Mouse (Mus musculus): ENCODE results near the gene Trmt112.
A peak's percentile ranks its signal among the peaks of the same experiment; 100 is the strongest.
"Not testable (repeated sequence)": the region's sequence is repeated elsewhere in the genome, so short reads cannot be mapped to it uniquely, and the experiment has no call there.

Trmt112 gene

GRCm38 (mm10) chr19:6909507-6910289 is at the start of gene Trmt112, which contains the start of gene Prdx5:
Trmt112 (plus strand) TSS chr19:6909698.
Prdx5 (minus strand) TSS chr19:6910106.
- DNase-seq (ENCODE audit: low spot score) = peak; percentile 88

- no peak for DNase-seq (ENCODE audit: low spot score)
Observed at GRCm38 (mm10) chr19:6859971-6860370, 49.5 kb upstream of the Trmt112 start.

GRCm38 (mm10) chr19:6860706-6861105 is 48.8 kb upstream of the Trmt112 start:
- no peak for DNase-seq (ENCODE audit: low spot score)

GRCm38 (mm10) chr19:6861451-6861850 is 48.0 kb upstream of the Trmt112 start:
- DNase-seq (ENCODE audit: low spot score) = no peak

- DNase-seq (ENCODE audit: low spot score) = no peak
Observed at GRCm38 (mm10) chr19:6869355-6869754, 40.1 kb upstream of the Trmt112 start.

GRCm38 (mm10) chr19:6871574-6872271 is 37.8 kb upstream of the Trmt112 start:
- no peak for DNase-seq (ENCODE audit: low spot score)

- no peak for DNase-seq (ENCODE audit: low spot score)
Observed at GRCm38 (mm10) chr19:6872701-6873100, 36.8 kb upstream of the Trmt112 start.

GRCm38 (mm10) chr19:6874257-6874656 is 35.2 kb upstream of the Trmt112 start:
- no peak for DNase-seq (ENCODE audit: low spot score)

- DNase-seq (ENCODE audit: low spot score) = no peak
Observed at GRCm38 (mm10) chr19:6875834-6876233, 33.7 kb upstream of the Trmt112 start.

- no peak for DNase-seq (ENCODE audit: low spot score)
Observed at GRCm38 (mm10) chr19:6876799-6877198, 32.7 kb upstream of the Trmt112 start.

- no peak for DNase-seq (ENCODE audit: low spot score)
Observed at GRCm38 (mm10) chr19:6877965-6878364, 31.5 kb upstream of the Trmt112 start.

- no peak for DNase-seq (ENCODE audit: low spot score)
Observed at GRCm38 (mm10) chr19:6892512-6892911, 17.0 kb upstream of the Trmt112 start.

- DNase-seq (ENCODE audit: low spot score) = no peak
Observed at GRCm38 (mm10) chr19:6893731-6894451, 15.6 kb upstream of the Trmt112 start.

GRCm38 (mm10) chr19:6895608-6896305 is 13.7 kb upstream of the Trmt112 start:
- not testable (repeated sequence) for DNase-seq (ENCODE audit: low spot score)

GRCm38 (mm10) chr19:6899641-6900040 is 9.9 kb upstream of the Trmt112 start:
- no peak for DNase-seq (ENCODE audit: low spot score)

GRCm38 (mm10) chr19:6903031-6903430 is 6.5 kb upstream of the Trmt112 start:
- no peak for DNase-seq (ENCODE audit: low spot score)

GRCm38 (mm10) chr19:6904846-6905245 is 4.7 kb upstream of the Trmt112 start:
- DNase-seq (ENCODE audit: low spot score) = no peak

- no peak for DNase-seq (ENCODE audit: low spot score)
Observed at GRCm38 (mm10) chr19:6905498-6906159, 3.9 kb upstream of the Trmt112 start.

- no peak for DNase-seq (ENCODE audit: low spot score)
Observed at GRCm38 (mm10) chr19:6906199-6906598, 3.3 kb upstream of the Trmt112 start.

- DNase-seq (ENCODE audit: low spot score) = no peak
Observed at GRCm38 (mm10) chr19:6907094-6907493, 2.4 kb upstream of the Trmt112 start.

- no peak for DNase-seq (ENCODE audit: low spot score)
Observed at GRCm38 (mm10) chr19:6907811-6908540, 1.5 kb upstream of the Trmt112 start.
